Mouse (Mus musculus) kidney, embryonic 14.5 days (tissue): ENCODE data around the gene Gm13277. TPM values are rescaled to one million over a fixed set of nuclear protein-coding genes. Genes with fewer than 3 reads are reported as not detected.
"Not testable (repeated sequence)": the region's sequence is repeated elsewhere in the genome, so short reads cannot be mapped to it uniquely, and the experiment has no call there.

ENCODE experiments used
- ATAC-seq: fragments of 200-750 bp; cut with Nextera tagmentation; 2 replicates; pipeline ENCODE4 v1.8.0; 2017; ENCODE audit warnings: moderate number of reproducible peaks, mild to moderate bottlenecking, moderate TSS enrichment, moderate library complexity; ENCODE audit not compliant: low FRiP score, low TSS enrichment
- H3K27ac ChIP-seq: fragments of 300-500 bp; sonication (generic); 2 replicates; pipeline ENCODE4 v1.5.1; 2014; ENCODE audit warnings: low read depth, mild to moderate bottlenecking, low read length, moderate library complexity, mixed read lengths
- H3K27me3 ChIP-seq: fragments of 300-500 bp; sonication (generic); 2 replicates; pipeline ENCODE4 v1.6.1; 2014; ENCODE audit warnings: mild to moderate bottlenecking, low read length; ENCODE audit not compliant: control insufficient read depth, insufficient read depth
- H3K36me3 ChIP-seq: fragments of 300-500 bp; sonication (generic); 2 replicates; pipeline ENCODE4 v1.6.1; 2014; ENCODE audit warnings: low read length, mixed read lengths; ENCODE audit not compliant: control insufficient read depth, insufficient read depth
- H3K4me1 ChIP-seq: fragments of 300-500 bp; sonication (generic); 2 replicates; pipeline ENCODE4 v1.6.1; 2014; ENCODE audit warnings: low read length, mixed read lengths; ENCODE audit not compliant: control insufficient read depth, insufficient read depth
- H3K4me2 ChIP-seq: fragments of 300-500 bp; sonication (generic); replicated peaks from 2 replicates; pipeline ENCODE4 v1.6.1; 2014; ENCODE audit warnings: low read depth, mild to moderate bottlenecking, low read length
- H3K4me3 ChIP-seq: fragments of 300-500 bp; sonication (generic); 2 replicates; pipeline ENCODE4 v1.5.1; 2014; ENCODE audit warnings: mild to moderate bottlenecking, low read length
- H3K9ac ChIP-seq: fragments of 300-500 bp; sonication (generic); 2 replicates; pipeline ENCODE4 v1.6.1; 2014; ENCODE audit warnings: low read depth, mild to moderate bottlenecking, low read length, moderate library complexity
- H3K9me3 ChIP-seq: fragments of 300-500 bp; sonication (generic); 2 replicates; pipeline ENCODE4 v1.6.1; 2016; ENCODE audit warnings: low read length; ENCODE audit not compliant: control insufficient read depth
- WGBS: fragments of 180-500 bp; shearing (Covaris S2); extraction: QIAGEN DNeasy Blood & Tissue Kit; methylation state at CpG from one replicate; pipeline ENCODE4 v1.1.7; 2014; 5-methylcytosine and 5-hydroxymethylcytosine counted together
- polyA plus RNA-seq: library from polyadenylated mRNA; unstranded; fragments of >200 nt; fragmentation: Nextera tagmentation; extraction: Ambion mirVana; gene quantifications from 2 replicates; pipeline ENCODE4 v1.2.1, GENCODE M21; 2014

Gm13277 gene
- polyA plus RNA-seq, 1 experiment from 2014 or later, result not detected

DNA sequence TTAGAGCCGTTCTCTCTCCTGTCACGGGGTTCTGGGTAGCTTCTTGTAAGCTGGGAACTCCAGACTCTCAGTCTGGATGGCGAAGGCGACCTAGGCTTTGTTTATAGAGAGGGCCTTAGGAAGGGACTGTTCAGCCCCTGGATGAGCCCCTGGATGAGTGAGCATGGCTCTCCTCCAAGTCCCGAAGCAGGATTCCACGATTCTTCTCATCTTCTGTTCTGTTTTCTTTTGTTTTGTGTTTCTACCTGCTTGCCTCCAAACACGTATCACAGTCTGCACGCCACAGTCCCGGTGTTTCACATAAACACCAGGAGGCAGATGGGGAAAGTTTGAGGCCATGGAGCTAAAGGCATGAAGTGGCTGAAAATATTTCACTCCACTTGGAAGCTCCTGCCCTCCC is 29.7 kb upstream of the Gm13277 start:
- 93% methylated on average over 8 of the region's 9 CpGs for WGBS
- H3K36me3 ChIP-seq, H3K4me2 ChIP-seq, H3K27ac ChIP-seq, H3K4me3 ChIP-seq, H3K4me1 ChIP-seq, H3K27me3 ChIP-seq, H3K9ac ChIP-seq, ATAC-seq, H3K9me3 ChIP-seq: not testable (repeated sequence)

DNA sequence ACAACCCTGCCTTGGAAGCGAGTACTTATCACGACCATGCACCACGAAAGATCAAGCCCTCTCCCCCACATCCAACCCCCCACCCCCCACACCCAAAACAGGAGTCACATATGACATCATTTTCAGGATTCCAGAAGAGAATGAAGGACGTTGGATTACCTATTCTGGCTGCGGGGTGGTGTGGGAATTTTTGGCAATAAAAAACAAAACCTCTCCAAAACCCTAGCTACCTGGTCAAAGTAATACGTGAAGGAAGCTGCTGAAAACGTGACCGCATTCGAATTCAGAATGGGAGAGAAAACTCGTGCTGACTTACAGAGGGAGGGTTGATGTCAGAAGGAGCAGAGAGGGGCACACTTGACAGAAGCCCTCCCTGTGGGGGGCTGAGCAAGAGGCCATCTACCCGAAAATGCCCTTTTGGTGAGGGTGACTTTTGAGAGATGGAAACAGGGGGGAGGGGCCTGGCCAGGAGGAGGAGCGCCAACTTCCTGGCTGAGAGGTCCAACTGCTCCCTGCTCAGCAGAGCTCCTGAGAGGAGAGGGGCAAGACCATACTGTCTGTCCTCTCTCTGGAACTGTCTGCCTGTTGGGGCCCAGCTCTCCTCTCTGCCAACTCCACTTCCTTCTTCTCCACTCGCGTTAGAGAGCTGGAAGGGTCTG is 28.7 kb upstream of the Gm13277 start, which contains the start of gene Gm13283:
Gene Gm13283, plus strand, starts transcription at position 510 of the 659 bp plus-strand sequence.
- H3K4me3 ChIP-seq, result peak within 1 kb of the TSS; percentile 17; the same call in 1 of the 2 replicates
- WGBS, result 19% methylated on average over 7 of the region's 14 CpGs

DNA sequence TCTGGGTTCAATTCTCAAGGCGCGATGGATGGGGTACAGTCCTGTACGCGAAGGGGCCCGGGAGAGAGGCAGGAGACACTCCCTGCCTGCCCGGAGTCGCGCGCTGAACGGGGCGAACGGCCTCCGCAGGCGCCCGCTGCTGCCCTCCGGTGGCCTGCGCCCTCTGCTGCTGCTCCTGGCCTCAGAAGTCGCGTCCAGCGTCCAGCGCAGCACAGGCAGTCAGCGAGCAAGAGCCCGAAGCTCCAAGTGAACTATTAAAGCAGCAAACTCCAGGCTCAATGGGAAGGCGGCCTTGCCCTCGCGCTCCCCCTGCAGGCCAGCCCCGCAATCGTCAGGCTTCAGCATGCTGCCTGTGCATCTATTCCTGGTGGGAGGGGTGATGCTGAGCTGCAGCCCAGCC is 28.0 kb upstream of the Gm13277 start:
- peak overlapping the region; percentile 17; the same call in 1 of the 2 replicates for H3K4me3 ChIP-seq
- not testable (repeated sequence) for H3K9ac ChIP-seq, H3K27ac ChIP-seq, H3K4me1 ChIP-seq, H3K9me3 ChIP-seq, ATAC-seq, H3K36me3 ChIP-seq, H3K27me3 ChIP-seq
- peak overlapping the region; percentile 24; the same call in 1 of the 2 replicates for H3K4me2 ChIP-seq
- WGBS, result 0% methylated on average over 23 of the region's 28 CpGs

More for the DNA sequence above, 28.7 kb upstream of the Gm13277 start, which contains the start of gene Gm13283:
- not testable (repeated sequence) for H3K27me3 ChIP-seq, ATAC-seq, H3K4me1 ChIP-seq, H3K27ac ChIP-seq, H3K9ac ChIP-seq, H3K9me3 ChIP-seq, H3K36me3 ChIP-seq
- peak within 1 kb of the TSS; percentile 24; the same call in 1 of the 2 replicates for H3K4me2 ChIP-seq

DNA sequence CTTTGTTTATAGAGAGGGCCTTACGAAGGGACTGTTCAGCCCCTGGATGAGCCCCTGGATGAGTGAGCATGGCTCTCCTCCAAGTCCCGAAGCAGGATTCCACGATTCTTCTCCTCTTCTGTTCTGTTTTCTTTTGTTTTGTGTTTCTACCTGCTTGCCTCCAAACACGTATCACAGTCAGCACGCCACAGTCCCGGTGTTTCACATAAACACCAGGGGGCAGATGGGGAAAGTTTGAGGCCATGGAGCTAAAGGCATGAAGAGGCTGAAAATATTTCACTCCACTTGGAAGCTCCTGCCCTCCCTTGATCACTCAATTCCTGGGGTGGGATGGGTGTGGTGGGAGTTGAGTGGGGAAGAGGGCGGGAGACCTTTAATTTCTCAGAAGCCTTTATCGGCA is 26.7 kb upstream of the Gm13277 start:
- not testable (repeated sequence) for H3K4me1 ChIP-seq, H3K9ac ChIP-seq, H3K4me2 ChIP-seq, H3K27me3 ChIP-seq, H3K4me3 ChIP-seq, H3K9me3 ChIP-seq, ATAC-seq, H3K27ac ChIP-seq, H3K36me3 ChIP-seq
- WGBS, result 70% methylated on average over 6 of the region's 8 CpGs

DNA sequence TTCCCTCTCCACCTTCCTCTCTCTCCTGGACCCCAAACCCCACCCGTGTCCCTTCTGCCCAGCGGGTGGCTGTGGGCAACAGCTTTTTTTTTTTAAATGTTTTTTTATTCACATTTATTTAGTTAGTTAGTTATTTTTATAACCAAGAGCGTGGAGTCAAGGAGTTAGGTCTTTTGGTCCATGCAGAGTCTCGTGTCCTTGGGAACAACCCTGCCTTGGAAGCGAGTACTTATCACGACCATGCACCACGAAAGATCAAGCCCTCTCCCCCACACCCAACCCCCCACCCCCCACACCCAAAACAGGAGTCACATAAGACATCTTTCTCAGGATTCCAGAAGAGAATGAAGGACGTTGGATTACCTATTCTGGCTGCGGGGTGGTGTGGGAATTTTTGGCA is 26.1 kb upstream of the Gm13277 start:
- H3K9ac ChIP-seq, H3K9me3 ChIP-seq, H3K36me3 ChIP-seq, H3K4me2 ChIP-seq, ATAC-seq, H3K27ac ChIP-seq, H3K27me3 ChIP-seq, H3K4me1 ChIP-seq, H3K4me3 ChIP-seq: not testable (repeated sequence)
- 60% methylated on average over 7 of the region's 9 CpGs for WGBS

DNA sequence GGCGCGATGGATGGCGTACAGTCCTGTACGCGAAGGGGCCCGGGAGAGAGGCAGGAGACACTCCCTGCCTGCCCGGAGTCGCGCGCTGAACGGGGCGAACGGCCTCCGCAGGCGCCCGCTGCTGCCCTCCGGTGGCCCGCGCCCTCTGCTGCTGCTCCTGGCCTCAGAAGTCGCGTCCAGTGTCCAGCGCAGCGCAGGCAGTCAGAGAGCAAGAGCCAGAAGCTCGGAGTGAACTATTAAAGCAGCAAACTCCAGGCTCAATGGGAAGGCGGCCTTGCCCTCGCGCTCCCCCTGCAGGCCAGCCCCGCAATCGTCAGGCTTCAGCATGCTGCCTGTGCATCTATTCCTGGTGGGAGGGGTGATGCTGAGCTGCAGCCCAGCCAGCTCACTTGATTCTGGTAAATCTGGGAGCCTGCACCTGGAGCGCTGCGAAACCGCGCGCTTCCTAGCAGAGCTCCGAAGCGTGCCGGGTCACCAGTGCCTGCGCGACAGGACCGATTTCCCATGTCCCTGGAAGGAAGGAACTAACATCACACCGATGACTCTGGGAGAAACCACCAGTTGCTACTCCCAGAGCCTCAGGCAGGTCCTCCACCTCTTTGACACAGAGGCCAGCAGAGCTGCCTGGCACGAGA is 24.9 kb upstream of the Gm13277 start:
- peak overlapping the region; percentile 20 for H3K4me3 ChIP-seq
- H3K27ac ChIP-seq, H3K27me3 ChIP-seq, H3K4me1 ChIP-seq, ATAC-seq, H3K9me3 ChIP-seq, H3K36me3 ChIP-seq, H3K9ac ChIP-seq: not testable (repeated sequence)
- H3K4me2 ChIP-seq, result peak overlapping the region; percentile 22
- WGBS, result 3% methylated on average over 20 of the region's 42 CpGs

DNA sequence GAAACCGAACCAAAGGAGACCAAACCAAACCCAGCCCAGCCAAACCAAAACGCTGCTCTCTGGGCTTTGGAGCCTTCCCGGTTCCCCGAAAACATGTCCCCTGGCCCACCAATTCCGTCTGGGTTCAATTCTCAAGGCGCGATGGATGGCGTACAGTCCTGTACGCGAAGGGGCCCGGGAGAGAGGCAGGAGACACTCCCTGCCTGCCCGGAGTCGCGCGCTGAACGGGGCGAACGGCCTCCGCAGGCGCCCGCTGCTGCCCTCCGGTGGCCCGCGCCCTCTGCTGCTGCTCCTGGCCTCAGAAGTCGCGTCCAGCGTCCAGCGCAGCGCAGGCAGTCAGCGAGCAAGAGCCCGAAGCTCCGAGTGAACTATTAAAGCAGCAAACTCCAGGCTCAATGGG is 14.9 kb upstream of the Gm13277 start, which contains the start of gene Gm13290:
Gene Gm13290, plus strand, starts transcription at position 301 of the 400 bp plus-strand sequence.
- H3K4me2 ChIP-seq, H3K27me3 ChIP-seq, H3K9ac ChIP-seq, H3K9me3 ChIP-seq, H3K36me3 ChIP-seq, H3K4me3 ChIP-seq, H3K27ac ChIP-seq, ATAC-seq, H3K4me1 ChIP-seq: not testable (repeated sequence)
- WGBS, result no CpG with 5 or more reads among the region's 32 CpGs

DNA sequence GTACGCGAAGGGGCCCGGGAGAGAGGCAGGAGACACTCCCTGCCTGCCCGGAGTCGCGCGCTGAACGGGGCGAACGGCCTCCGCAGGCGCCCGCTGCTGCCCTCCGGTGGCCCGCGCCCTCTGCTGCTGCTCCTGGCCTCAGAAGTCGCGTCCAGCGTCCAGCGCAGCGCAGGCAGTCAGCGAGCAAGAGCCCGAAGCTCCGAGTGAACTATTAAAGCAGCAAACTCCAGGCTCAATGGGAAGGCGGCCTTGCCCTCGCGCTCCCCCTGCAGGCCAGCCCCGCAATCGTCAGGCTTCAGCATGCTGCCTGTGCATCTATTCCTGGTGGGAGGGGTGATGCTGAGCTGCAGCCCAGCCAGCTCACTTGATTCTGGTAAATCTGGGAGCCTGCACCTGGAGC is 11.8 kb upstream of the Gm13277 start, which contains the start of gene Gm13289:
Gene Gm13289, plus strand, starts transcription at position 301 of the 400 bp plus-strand sequence.
- H3K36me3 ChIP-seq, H3K9me3 ChIP-seq, H3K27ac ChIP-seq, ATAC-seq, H3K4me3 ChIP-seq, H3K27me3 ChIP-seq, H3K4me1 ChIP-seq, H3K9ac ChIP-seq, H3K4me2 ChIP-seq: not testable (repeated sequence)
- no CpG with 5 or more reads among the region's 29 CpGs for WGBS

DNA sequence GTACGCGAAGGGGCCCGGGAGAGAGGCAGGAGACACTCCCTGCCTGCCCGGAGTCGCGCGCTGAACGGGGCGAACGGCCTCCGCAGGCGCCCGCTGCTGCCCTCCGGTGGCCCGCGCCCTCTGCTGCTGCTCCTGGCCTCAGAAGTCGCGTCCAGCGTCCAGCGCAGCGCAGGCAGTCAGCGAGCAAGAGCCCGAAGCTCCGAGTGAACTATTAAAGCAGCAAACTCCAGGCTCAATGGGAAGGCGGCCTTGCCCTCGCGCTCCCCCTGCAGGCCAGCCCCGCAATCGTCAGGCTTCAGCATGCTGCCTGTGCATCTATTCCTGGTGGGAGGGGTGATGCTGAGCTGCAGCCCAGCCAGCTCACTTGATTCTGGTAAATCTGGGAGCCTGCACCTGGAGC is 8.9 kb upstream of the Gm13277 start, which contains the start of gene Gm13272:
Gene Gm13272, plus strand, starts transcription at position 301 of the 400 bp plus-strand sequence.
- not testable (repeated sequence) for H3K9me3 ChIP-seq

More for the DNA sequence above, 8.9 kb upstream of the Gm13277 start, which contains the start of gene Gm13272:
- not testable (repeated sequence) for H3K4me2 ChIP-seq, H3K4me3 ChIP-seq, H3K9ac ChIP-seq, H3K36me3 ChIP-seq, H3K4me1 ChIP-seq, H3K27ac ChIP-seq, H3K27me3 ChIP-seq, ATAC-seq
- WGBS, result no CpG with 5 or more reads among the region's 29 CpGs
